Mouse (Mus musculus) A20 (cell line): ENCODE data around the gene Palld.

Source experiments
- DNase-seq: peaks from one replicate; pipeline ENCODE4 v3.0.0-alpha.2; 2011; ENCODE audit warnings: low read depth, low spot score

The Palld gene

DNA sequence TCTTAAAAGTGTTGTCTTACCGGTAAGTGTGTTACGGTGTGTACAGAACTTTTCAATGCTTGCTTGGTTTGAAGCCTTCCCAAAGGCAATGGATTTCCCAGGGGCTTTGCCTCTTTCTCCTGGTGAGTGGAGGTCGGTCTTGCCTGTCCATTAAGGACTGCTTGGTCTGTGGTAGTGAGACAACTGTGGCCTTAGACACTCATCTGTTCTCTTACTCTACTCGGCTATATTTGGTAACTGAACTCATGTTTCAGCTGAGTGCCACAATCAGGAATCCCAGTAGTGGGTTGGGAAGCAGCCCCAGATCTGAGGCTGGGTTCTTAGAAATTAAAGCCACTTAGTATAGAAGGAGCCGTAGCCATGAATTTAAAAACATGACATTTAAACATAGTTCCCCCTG, at the start of gene Palld:
TSS of gene Palld (minus strand) at position 170 of the 400 bp plus-strand sequence.
- no peak for DNase-seq

GRCm38 (mm10) chr8:61937576-61937975, 35.1 kb upstream of the Palld start:
- DNase-seq, result no peak

DNA sequence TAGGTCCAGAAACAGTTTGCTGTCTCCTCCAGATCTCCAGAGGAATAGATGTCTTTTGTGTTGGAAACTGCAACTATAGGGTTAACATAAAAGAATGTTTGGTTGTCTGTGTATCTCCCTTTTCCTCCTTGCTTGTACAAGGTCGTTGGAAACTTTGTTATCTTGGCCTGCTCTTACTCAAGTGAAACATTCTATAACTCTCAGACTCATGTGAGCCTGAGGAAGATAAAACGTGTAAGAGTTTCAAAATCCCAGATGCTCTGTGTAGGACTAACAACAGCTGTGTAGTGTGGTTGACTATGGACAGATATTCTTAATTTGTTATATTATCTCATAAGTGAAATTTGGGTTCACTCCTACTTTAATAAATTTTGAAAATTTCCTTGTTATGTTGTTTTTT, 30.8 kb upstream of the Palld start:
- no peak for DNase-seq

GRCm38 (mm10) chr8:61927777-61928494, 25.4 kb upstream of the Palld start, which contains the start of gene Ddx60:
Gene Ddx60 (plus strand): TSS chr8:61928087.
- peak; percentile 4 for DNase-seq

DNA sequence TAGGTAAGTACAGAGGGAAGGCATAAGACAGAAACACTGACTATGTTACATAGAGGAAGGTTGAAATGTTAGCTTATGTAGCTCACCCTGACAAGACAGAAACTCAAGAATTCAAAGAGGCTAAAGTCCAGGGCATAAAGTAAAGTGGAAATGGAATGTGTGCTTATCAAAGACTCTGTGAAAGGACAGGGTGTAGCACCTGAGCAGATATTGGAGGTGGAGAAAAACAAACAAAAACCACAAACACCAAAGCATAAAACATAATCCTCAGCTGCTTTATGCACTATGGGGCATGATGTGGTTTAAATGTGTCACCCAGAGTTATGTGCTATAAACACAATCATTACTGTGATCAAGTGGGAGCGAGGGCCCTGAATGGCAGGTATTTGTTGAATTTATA, 22.0 kb upstream of the Palld start:
- DNase-seq, result no peak

DNA sequence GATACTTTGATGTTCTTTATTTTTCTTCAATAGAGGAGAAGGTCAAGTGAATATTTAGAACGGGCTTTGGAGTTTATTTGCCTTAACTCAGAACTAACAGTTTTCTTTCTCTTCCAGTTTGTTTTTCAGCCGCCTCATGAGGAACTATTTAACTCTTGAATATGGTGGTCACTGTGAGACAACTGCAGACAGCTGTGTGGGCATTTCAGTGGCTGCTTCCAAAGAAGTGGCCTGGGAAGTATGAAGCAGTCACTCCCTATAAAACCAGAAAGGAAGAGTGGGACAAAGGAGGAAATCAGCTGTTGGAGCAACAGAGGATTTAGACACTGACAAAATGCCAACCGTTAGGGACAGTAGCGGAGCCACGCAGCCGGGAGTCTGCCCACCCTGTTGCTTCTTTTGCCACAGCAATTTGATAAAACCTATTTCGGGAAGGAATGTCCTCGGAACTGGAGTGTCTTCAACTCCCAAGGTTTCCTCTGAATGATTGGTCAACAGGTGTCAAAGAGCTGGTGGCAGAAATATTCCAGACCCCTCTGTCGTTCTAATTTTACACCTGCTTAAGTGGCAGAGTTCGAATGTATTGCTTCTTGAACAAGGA, 19.1 kb upstream of the Palld start:
- DNase-seq, result no peak

DNA sequence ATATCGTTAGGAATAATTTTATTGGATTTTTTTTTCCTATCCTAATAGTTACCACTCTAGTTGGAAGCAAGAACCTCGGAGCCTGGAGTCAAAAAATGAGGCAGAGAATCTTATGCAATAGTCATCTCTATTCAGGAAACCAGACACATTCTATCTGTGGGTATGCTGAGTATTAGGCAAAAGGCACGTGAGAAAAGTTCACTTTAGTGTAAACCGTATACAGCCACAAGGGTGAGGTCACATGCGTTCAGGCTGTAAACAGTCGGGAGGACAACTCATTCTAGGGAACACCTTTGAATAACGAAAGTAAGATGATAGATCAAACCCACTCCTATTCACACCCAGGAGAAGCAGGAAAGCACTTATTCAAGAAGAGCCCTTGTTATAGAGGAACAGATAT, 17.9 kb upstream of the Palld start:
- DNase-seq, result no peak

DNA sequence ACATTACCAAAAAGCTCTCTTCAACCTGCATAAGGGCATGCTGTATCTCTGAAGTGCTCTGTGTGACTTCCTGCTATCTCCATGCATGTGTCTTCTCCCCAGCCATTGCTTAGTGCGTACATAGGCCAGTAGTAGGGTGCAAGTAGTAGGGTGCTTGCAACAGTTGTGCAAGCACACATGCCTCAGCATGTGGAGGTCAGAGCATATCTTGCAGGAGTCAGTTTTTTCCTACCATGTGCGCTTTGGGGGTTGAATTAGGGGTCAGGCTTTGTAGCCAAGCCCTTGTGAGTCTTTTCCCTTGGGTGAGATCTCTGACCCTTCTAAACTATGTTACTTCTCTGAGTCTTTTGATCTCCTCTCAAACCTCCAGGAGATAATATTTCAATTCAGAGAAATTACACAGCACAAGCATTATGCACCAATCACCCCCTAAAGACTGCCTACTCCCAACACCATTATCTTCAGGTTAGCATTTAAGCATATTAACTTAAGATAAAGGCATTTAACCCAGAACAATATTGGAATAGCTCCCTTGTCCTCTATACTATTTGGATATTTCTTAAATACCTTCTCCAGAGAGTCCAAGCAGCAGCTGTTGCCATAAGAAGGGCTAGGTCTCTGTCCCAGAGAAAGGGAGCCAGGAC, 16.8 kb upstream of the Palld start:
- DNase-seq, result no peak

- DNase-seq, result no peak
Observed at GRCm38 (mm10) chr8:61917287-61917686, 14.8 kb upstream of the Palld start.

DNA sequence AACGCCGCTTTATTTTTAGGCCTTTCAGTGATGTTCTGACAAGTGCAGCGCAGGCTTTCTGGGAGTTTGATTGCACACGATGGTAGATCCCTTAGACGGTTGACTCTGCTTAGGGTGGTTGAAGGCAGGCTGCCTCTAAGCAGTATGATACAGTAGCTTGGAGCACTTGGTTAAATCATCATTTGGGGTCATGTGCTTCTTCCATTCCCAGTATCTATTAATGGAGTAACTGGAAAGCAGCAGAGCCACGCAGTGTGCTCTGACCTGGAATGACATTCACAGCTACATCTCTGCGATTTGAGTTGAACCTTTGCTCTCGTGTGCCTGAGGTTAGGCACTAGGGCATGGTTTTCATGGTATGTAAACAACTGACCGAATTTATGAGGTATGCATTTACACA, 11.5 kb upstream of the Palld start:
- no peak for DNase-seq

GRCm38 (mm10) chr8:61912817-61913216, 10.3 kb upstream of the Palld start:
- DNase-seq, result no peak

DNA sequence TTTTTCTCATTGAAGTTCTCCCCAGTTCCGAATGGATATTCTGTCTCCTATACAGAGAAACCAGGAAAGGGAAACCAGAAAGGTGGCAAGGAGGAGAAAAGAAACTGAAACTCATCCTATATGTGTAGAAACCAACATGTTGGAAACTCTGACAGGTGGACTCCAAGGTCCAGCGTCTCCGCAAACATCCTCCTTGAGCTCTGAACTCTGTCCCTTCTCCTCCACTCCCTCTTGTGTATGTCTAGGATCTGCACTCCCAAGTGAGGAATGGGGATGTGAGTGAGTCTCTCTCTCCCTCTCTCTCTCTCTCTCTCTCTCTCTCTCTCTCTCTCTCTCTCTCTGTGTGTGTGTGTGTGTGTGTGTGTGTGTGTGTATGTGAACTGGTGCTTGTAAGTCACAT, 6.8 kb upstream of the Palld start:
- no peak for DNase-seq

GRCm38 (mm10) chr8:61908303-61909215, 6.1 kb upstream of the Palld start:
- DNase-seq, result no peak

DNA sequence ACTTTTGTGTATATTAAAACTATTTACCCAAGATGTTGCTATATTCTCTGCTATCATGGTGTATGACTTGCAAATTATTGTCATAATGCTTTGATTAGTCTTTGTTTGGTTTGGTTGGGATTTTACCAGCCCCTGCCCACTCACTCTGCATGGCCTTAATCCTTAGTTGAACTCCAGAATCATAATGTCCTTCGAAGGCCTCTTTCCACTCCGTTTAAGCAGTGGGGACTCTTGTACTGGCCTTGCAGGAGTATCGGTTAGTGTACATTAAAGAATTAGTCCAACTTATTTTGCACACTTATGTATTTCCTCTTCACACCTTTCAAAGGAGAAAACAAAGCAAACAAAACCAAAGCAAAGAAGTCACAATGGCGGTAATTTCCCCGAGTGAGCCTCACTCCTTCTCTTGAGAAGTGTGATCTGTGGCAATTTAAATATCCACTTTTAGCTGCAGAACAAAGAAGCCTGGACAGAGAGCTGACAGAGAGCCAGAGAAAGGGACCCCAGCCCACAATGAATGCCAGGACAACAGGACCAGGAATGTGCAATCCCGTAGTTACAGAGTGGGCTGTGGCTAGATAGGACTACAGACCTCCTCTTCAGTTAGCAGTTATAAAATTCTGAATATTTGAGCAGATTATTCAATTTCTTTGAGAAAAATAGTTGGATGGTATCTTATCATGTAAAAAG, 1.3 kb downstream of the Palld start:
- DNase-seq, result no peak

GRCm38 (mm10) chr8:61897402-61897801, 5.1 kb downstream of the Palld start:
- DNase-seq, result no peak

GRCm38 (mm10) chr8:61896742-61897141, 5.7 kb downstream of the Palld start:
- no peak for DNase-seq

DNA sequence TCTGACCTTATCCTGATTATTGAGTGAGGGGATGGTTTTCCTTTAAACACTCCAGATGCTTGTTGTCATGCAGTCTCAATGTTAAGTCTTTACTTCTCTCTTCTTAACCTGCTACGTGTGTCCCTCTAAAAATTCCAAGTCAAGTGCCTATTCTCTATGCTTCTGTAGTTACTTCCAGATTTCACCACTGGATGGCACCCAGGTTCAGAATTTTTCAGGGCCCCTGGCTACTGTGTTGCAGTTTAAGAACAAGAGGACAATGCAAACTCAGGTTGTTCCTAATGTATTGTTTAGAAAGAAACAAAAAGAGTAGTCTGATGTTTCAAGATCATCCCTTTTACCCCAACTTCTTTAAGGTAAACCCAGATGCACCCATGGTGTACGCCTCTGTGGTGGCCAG, 8.4 kb downstream of the Palld start:
- DNase-seq, result peak; percentile 28

DNA sequence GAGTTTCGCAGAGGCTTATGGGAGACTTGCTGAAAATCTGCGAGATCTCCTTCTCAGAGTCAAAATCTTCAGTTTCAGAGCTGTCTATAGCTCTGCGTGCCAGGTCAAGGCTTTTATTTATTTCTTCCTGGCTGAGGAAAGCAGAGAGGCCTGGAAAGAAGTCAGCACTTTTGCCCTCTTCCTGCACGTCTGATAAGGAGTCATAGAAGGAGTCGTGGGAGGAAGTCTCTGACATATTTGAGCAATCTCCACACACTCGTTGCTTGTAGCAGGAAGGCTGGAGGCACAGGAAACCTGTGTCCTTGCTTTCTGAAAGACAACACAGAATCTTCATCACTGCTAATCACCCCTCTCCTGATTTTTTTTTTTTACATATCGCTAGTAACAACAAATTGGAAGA, 24.9 kb downstream of the Palld start:
- DNase-seq, result no peak

DNA sequence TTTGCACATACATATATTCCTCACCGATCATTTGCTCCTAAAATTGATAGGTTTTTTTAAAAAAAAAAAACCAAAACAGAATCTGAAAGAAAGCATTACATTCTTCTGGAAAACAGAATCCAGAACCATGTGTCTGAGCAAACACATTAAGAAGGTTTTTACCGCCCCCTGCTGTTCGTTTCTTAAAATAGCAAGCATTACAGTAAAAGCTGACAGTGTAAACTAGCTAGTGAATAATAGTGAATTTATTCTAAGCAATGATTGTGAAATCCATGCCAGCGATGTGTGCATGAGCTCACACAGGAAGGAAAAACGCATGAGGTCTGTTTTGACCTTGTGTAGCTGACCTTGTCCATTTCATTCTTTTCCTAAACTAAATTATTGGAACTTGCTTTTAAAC, 27.2 kb downstream of the Palld start:
- DNase-seq, result peak; percentile 50

DNA sequence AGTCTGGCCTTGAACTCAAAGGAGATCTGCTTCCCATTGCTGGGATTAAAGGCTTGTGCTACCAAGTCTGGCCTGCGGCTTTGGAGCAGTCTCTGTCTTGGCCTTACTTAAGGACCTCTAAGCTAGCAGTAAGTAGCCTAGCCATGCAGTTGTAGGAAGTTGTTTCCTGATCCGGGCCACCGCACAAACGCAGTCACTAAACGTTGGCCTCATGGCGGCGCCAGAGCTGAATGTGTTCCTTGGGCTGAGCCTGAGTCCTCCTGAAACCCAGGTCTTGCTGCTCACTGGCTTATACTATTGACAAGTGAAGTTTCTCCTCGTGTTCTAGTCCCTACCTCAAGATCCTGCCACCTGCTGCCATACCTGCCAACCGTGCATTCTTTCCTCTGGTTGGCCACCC, 28.5 kb downstream of the Palld start:
- no peak for DNase-seq

DNA sequence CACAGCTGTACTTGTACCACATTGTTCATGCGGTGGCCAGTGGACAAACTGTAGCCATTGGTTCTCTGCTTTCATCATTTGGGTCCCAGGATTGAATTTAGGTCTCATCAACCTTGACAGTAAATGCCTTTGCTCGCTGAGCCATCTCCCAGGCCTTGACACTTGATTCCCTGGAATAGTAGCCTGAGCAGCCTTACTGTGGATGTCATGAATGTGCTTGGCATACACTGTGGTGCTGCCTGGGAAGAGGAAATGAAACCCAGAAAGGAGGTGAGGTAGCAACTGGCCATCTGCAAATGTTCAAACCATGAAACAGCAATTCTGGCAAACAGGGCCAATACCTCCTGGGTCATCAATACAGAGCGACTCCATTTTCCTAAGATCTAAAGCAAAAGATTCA, 34.0 kb downstream of the Palld start:
- peak; percentile 30 for DNase-seq
